Mouse (Mus musculus) skeletal muscle tissue, adult 2 months (tissue): Measurements from ENCODE around the gene Pkp4.

Experiments
- DNase-seq: peaks from one replicate; pipeline ENCODE4 v3.0.0-alpha.2; 2012; ENCODE audit warnings: low read depth, low spot score

The Pkp4 gene

GRCm38 (mm10) chr2:59271835-59272234, 111.2 kb downstream of the Pkp4 start:
- no peak for DNase-seq

GRCm38 (mm10) chr2:59272713-59273112, 112.1 kb downstream of the Pkp4 start:
- no peak for DNase-seq

DNA sequence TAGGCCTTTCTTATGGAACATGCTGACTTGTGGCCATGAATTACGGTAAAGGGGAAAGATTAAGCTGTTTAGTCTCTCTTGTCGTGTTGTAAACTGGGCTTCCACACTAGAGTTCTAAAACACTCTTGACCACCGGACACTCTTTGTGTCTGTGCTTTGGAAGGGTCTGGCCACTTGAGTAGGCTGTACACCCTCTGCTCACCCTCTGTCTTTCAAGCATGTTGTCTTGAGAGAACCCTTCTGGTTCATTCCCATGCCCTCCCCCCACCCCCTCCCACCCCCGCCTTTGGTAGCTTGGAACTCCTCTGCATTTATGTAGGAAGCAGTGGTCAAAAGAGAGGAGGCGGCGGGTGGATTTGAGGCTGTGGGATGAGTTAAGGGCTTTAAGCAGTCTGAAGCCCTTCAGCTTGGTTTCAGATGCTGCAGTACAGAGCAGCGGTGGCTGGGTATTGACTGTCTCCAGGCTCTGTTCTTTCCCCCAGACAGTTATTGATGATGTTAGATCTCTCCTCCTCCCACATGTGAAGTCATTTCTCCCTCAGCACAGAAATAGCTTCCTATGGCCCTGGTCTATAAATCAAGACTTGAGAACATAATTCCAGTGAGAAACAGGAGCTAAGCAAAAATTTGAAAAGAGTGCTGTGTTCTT, 120.4 kb downstream of the Pkp4 start:
- no peak for DNase-seq

GRCm38 (mm10) chr2:59282966-59283365, 122.3 kb downstream of the Pkp4 start:
- DNase-seq, result no peak

GRCm38 (mm10) chr2:59284216-59284615, 123.6 kb downstream of the Pkp4 start:
- no peak for DNase-seq

GRCm38 (mm10) chr2:59284734-59285490, 124.3 kb downstream of the Pkp4 start:
- DNase-seq, result no peak

DNA sequence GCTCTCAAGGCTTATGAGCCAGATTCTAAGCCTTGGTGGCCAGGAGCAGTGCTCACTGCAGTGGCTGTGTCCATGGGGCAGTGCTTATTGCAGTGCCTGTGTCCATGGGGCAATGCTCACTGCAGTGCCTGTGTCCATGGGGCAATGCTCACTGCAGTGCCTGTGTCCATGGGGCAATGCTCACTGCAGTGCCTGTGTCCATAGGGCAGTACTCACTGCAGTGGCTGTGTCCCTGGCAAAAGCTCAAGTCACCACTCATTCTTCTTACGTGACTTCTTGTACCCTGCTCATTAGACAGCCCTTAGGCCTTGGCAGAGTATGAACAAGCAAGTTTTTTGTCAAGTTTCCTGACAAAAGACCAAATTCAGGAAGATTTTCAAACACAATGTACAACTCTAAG, 124.9 kb downstream of the Pkp4 start:
- DNase-seq, result no peak

DNA sequence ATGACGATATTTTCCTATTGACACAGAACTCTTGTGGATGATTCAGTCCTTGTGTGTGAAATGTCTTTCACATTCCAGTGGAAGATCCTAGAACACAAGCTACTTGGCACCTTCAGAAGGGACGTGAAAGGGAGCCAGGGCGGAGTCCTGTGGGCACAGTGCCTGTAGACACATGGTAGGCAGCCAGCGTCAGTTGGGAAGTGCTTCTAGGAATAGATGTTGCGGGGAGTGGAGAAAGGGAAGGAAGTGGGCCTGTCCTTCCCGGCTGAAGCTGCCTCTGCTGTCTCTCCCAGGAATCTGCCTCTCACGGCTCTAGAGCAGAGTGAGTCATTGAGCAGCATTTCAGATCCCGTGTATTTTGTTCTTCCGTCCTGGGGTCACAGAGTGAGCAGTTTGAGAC, 125.6 kb downstream of the Pkp4 start:
- peak; percentile 64 for DNase-seq

- DNase-seq, result no peak
Observed at GRCm38 (mm10) chr2:59287630-59288029, 127.0 kb downstream of the Pkp4 start.

DNA sequence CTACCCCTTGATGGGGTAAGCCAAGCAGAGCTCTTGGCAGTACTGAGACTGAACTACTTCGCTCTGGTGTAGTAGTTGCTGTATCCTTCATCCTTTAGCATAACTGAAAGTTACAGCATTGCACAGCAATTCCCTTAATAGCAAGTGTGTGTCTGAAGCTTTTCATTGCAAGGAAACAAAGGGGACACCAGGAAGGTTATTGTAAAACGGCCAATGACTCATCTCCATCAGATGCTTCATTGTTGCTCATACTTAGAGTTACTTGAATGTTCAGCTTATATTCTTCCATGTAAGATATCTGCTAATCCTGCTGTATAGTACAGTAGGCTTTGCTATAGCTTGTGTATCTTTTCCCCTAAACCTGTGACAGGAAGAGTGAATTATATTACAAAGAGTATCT, 128.8 kb downstream of the Pkp4 start:
- DNase-seq, result no peak

DNA sequence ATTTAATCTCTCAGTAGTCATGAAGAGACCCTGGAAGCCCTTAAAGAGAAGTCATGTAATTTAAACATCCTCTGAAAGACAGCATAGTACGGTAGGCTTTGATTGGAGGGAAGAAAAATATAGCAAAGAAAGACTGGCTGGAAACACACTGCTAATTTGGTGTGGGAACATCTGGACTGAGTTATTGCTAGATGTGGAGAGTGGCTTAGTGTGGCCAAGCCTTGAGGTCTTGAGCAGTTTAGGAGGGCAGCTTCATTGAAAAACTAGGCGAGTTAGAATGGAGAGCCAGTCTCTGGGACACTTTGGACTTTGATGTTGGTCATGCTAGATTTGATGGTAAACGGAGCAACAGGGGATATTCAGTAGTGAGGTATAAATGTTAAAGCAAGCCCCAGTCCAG, 129.7 kb downstream of the Pkp4 start:
- no peak for DNase-seq

DNA sequence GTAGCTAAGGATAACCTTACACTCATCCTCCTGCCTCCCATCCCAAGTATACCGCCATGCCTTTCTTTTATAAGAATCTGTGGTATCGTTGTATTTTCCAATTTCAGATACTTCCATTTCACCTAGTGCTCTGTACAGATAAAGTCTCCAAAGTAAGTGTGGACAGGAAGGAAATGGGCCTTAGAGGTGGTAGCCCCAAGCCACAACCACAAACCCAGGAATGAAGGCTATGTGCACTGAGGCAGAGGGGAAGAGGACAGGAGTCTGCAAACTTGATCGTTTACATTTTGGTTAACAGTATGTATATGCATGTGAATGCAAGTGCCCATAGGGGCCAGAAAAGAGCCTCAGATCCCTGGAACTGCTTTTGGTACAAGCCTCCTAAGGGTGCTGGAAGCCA, 139.2 kb downstream of the Pkp4 start:
- no peak for DNase-seq

DNA sequence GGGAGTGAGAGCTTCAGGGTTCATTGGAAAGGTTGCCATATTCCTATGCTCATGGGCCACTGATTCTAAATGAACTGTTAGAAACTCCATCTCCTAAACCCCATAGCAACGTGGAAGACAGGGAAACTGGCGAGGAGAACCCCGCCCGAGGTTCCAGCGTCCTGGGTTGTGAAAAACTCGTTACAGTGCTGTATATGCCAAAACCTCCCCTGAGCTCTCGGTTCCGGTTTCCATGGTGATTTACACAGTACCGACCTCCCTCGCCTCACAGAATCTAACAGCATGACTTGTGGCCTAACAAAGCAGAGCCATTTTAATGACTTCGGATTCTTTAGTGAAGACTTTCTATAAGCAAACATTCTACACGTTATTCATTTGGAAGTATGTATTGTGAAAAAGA, 141.0 kb downstream of the Pkp4 start:
- DNase-seq, result no peak

- no peak for DNase-seq
Observed at GRCm38 (mm10) chr2:59302430-59302829, 141.8 kb downstream of the Pkp4 start.

- no peak for DNase-seq
Observed at GRCm38 (mm10) chr2:59303530-59304063, 142.9 kb downstream of the Pkp4 start.

DNA sequence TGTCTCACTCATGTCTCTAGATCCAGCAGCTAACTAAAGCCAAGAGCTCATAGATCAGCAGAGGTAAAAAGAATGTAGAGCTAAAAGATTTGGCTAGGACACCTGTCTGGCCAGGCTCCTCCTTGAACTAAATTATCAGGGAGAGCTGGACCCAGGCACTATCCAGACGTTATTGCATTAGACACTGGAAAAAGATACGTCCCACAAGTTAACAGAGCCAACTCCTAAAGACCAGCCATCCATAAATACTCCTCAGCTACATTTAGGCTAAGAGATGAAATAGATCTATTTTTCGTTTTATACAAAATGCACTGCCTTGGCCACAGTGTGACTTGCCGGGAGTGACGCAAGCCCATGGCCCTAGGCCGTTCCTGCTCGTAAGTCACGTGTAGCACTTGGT, 146.7 kb downstream of the Pkp4 start:
- no peak for DNase-seq

DNA sequence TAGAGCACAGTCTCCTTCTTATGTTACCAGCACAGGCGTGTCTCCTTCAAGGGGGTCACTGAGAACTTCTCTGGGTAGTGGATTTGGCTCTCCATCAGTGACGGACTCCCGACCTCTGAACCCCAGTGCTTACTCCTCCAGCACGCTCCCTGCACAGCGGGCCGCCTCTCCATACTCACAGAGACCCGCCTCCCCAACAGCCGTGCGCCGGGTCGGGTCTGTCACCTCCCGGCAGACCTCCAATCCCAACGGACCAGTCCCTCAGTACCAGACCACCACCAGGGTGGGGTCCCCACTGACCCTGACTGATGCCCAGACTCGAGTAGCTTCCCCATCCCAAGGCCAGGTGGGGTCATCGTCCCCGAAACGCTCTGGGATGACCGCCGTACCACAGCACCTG, 147.4 kb downstream of the Pkp4 start:
- no peak for DNase-seq

- DNase-seq, result no peak
Observed at GRCm38 (mm10) chr2:59313293-59313692, 152.6 kb downstream of the Pkp4 start.

DNA sequence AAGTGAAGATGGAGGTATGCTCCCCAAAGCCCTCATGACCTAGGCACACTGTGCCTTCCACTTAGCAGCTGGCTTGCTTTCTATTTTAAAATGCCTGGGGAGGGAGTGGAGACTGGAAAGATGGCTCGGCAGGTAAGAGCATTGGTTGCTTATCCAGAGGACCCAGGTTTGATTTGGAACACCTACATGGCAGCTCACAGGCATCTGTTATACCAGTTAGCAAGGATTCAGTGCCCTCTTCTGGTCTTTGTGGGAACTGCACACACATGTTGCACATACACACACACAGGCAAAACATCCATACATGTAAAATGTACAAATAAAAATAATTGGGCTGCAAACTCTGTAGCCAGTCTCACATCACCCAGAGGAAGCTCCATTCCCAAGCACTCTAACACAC, 158.0 kb downstream of the Pkp4 start:
- DNase-seq, result no peak

DNA sequence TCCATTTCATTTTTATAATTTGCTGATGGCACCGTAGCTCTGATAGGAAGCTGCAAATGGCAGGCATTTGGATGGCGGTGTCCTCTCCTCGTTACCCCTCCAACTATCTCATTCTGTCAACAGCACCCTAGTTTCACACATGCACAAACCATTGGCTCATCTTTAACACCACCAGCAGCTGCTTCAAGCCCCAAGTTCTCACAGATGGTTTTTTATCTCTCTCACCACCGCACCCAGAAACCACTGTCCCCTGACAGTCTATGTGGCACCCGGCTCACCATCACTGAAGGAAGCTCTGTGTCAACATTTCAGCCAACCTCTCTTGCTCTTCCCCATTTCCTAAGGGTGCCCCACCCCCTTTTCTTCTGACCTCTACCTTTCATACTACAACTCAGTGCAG, 167.3 kb downstream of the Pkp4 start:
- no peak for DNase-seq

DNA sequence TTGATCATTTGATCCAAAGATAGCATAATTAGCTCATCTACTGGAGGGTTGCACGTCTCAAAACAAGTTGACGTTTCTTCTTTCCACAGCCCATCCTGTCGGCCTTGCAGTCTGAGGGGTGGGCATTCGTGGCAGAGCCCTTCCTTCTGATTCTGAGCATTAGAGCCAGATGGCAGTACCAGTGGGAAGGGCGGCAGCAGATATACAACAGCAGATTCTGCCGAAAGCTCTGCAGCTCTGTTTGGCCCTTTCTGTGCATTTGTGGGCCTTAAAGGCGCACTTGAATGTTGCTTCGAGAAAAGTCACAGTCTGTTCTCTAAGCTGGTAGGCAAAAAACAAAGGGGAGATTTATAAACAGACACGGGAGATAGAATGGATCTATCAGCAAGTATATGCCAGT, 170.4 kb downstream of the Pkp4 start:
- no peak for DNase-seq

GRCm38 (mm10) chr2:59332523-59332922, 171.9 kb downstream of the Pkp4 start:
- no peak for DNase-seq

DNA sequence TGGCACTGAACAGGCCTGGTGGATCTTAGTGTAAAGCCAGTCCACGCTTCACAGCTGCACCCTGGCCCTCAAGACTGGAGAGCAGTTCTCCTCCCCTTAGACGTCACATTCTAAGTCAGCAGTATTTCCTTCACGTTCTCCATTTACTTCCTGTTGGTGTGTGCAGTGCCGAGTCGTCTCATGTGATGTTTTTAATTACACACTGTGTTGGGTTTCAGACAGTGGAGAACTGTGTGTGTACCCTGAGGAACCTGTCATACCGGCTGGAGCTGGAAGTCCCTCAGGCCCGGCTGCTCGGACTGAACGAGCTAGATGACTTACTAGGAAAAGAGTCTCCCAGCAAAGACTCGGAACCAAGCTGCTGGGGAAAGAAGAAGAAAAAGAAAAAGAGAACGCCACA, 177.9 kb downstream of the Pkp4 start:
- DNase-seq, result peak; percentile 8
